Mouse (Mus musculus) embryonic facial prominence, embryonic 11.5 days (tissue): ENCODE measurements around the gene Fxyd2. TPM values are rescaled to one million over a fixed set of nuclear protein-coding genes. Genes with fewer than 3 reads are reported as not detected.
A peak's percentile ranks its signal among the peaks of the same experiment; 100 is the strongest.

ENCODE experiments used
- ATAC-seq: fragments of 200-750 bp; cut with Nextera tagmentation; replicated peaks from 2 replicates; pipeline ENCODE4 v1.8.0; 2017; ENCODE audit warnings: low read depth; ENCODE audit not compliant: insufficient number of reproducible peaks, low FRiP score, low TSS enrichment
- DNase-seq: peaks from one replicate; pipeline ENCODE4 v3.0.0-alpha.2; 2015; ENCODE audit warnings: low spot score
- H3K27ac ChIP-seq: fragments of 300-500 bp; sonication (generic); replicated peaks from 2 replicates; pipeline ENCODE4 v1.5.1; 2014; ENCODE audit warnings: mild to moderate bottlenecking, low read depth, low read length, control low read depth
- H3K27me3 ChIP-seq: fragments of 300-500 bp; sonication (generic); 2 replicates; pipeline ENCODE4 v1.6.1; 2014; ENCODE audit warnings: mild to moderate bottlenecking, low read length, moderate library complexity, mixed read lengths; ENCODE audit not compliant: control insufficient read depth, insufficient read depth
- H3K36me3 ChIP-seq: fragments of 300-500 bp; sonication (generic); replicated peaks from 2 replicates; pipeline ENCODE4 v1.6.1; 2014; ENCODE audit warnings: low read depth, mild to moderate bottlenecking, low read length, moderate library complexity, mixed read lengths; ENCODE audit not compliant: control insufficient read depth, insufficient read depth
- H3K4me1 ChIP-seq: fragments of 300-500 bp; sonication (generic); 2 replicates; pipeline ENCODE4 v1.6.1; 2014; ENCODE audit warnings: low read length, mixed read lengths; ENCODE audit not compliant: control insufficient read depth, insufficient read depth
- H3K4me2 ChIP-seq: fragments of 300-500 bp; sonication (generic); 2 replicates; pipeline ENCODE4 v1.6.1; 2014; ENCODE audit warnings: low read depth, mild to moderate bottlenecking, control low read depth, low read length, moderate library complexity
- H3K4me3 ChIP-seq: fragments of 300-500 bp; sonication (generic); 2 replicates; pipeline ENCODE4 v1.5.1; 2014; ENCODE audit warnings: low read depth, low read length, control low read depth
- H3K9ac ChIP-seq: fragments of 300-500 bp; sonication (generic); replicated peaks from 2 replicates; pipeline ENCODE4 v1.6.1; 2014; ENCODE audit warnings: mild to moderate bottlenecking, control low read depth, low read length
- H3K9me3 ChIP-seq: fragments of 300-500 bp; sonication (generic); replicated peaks from 2 replicates; pipeline ENCODE4 v1.6.1; 2016; ENCODE audit warnings: mild to moderate bottlenecking, low read length, inconsistent platforms, mixed read lengths; ENCODE audit not compliant: control insufficient read depth
- WGBS: fragments of 180-500 bp; shearing (Covaris S2); extraction: QIAGEN DNeasy Blood & Tissue Kit; methylation state at CpG from one replicate; pipeline ENCODE4 v1.1.7; 2014; 5-methylcytosine and 5-hydroxymethylcytosine counted together
- polyA plus RNA-seq: library from polyadenylated mRNA; unstranded; fragments of >200 nt; fragmentation: Nextera tagmentation; extraction: Ambion mirVana; gene quantifications from 2 replicates; pipeline ENCODE4 v1.2.1, GENCODE M21; 2014

The Fxyd2 gene
- polyA plus RNA-seq, 1 experiment from 2014 or later, result 1.9 TPM

- H3K27ac ChIP-seq, result no peak overlapping the region
- H3K36me3 ChIP-seq, result no peaks in the 10 kb centered on the region
Measured at GRCm38 (mm10) chr9:45380411-45381251, 18.8 kb upstream of the Fxyd2 start.

GRCm38 (mm10) chr9:45382336-45382735 is 17.1 kb upstream of the Fxyd2 start:
- no peak overlapping the region for H3K4me3 ChIP-seq
- no peak overlapping the region for H3K27ac ChIP-seq
- 73% methylated on average over 5 of the region's 5 CpGs for WGBS
- H3K9me3 ChIP-seq, result no peaks in the 10 kb centered on the region
- no peak overlapping the region for H3K9ac ChIP-seq
- H3K27me3 ChIP-seq, result no peaks in the 10 kb centered on the region
- H3K4me2 ChIP-seq, result no peak overlapping the region
- no peak for ATAC-seq
- H3K4me1 ChIP-seq, result no peaks in the 10 kb centered on the region
- no peak for DNase-seq
- H3K36me3 ChIP-seq, result no peaks in the 10 kb centered on the region

More at GRCm38 (mm10) chr9:45380411-45381251, 18.8 kb upstream of the Fxyd2 start:
- WGBS, result 65% methylated on average over 10 of the region's 10 CpGs
- no peak for DNase-seq
- no peak for ATAC-seq
- Histone ChIP-seq H3K9me3 (no peaks in the 10 kb centered on the region), H3K27me3 (no peaks in the 10 kb centered on the region), H3K4me1 (no peaks in the 10 kb centered on the region), H3K4me3 (no peak overlapping the region), H3K9ac (no peak overlapping the region), H3K4me2 (no peak overlapping the region)

GRCm38 (mm10) chr9:45382834-45383233 is 16.6 kb upstream of the Fxyd2 start:
- WGBS, result 73% methylated on average over 5 of the region's 5 CpGs
- ATAC-seq (no peak), DNase-seq (no peak)
- Histone ChIP-seq H3K9me3 (no peaks in the 10 kb centered on the region), H3K27me3 (no peaks in the 10 kb centered on the region), H3K36me3 (no peaks in the 10 kb centered on the region), H3K4me3 (no peak overlapping the region), H3K4me2 (no peak overlapping the region), H3K4me1 (no peaks in the 10 kb centered on the region), H3K27ac (no peak overlapping the region), H3K9ac (no peak overlapping the region)

GRCm38 (mm10) chr9:45383883-45384282 is 15.6 kb upstream of the Fxyd2 start:
- Histone ChIP-seq H3K27me3 (no peaks in the 10 kb centered on the region), H3K27ac (no peak overlapping the region), H3K4me1 (no peaks in the 10 kb centered on the region), H3K4me3 (no peak overlapping the region), H3K9ac (no peak overlapping the region), H3K9me3 (no peaks in the 10 kb centered on the region), H3K36me3 (no peaks in the 10 kb centered on the region), H3K4me2 (no peak overlapping the region)
- DNase-seq (no peak), ATAC-seq (no peak)
- WGBS, result 93% methylated on average over 6 of the region's 6 CpGs

- DNase-seq (no peak), ATAC-seq (no peak)
- no peak overlapping the region for H3K27ac ChIP-seq
- no peak overlapping the region for H3K4me3 ChIP-seq
- H3K9me3 ChIP-seq, result no peaks in the 10 kb centered on the region
- 85% methylated on average over 5 of the region's 5 CpGs for WGBS
- no peak overlapping the region for H3K9ac ChIP-seq
- H3K4me2 ChIP-seq, result no peak overlapping the region
- no peaks in the 10 kb centered on the region for H3K27me3 ChIP-seq
- H3K4me1 ChIP-seq, result no peaks in the 10 kb centered on the region
- H3K36me3 ChIP-seq, result no peaks in the 10 kb centered on the region
Measured at GRCm38 (mm10) chr9:45386698-45387097, 12.8 kb upstream of the Fxyd2 start.

- Histone ChIP-seq H3K4me2 (no peak overlapping the region), H3K36me3 (no peaks in the 10 kb centered on the region), H3K4me1 (no peaks in the 10 kb centered on the region), H3K4me3 (no peak overlapping the region), H3K27ac (no peak overlapping the region), H3K27me3 (no peaks in the 10 kb centered on the region), H3K9ac (no peak overlapping the region), H3K9me3 (no peaks in the 10 kb centered on the region)
- 0 out of 2 replicates have a peak, but pooled peaks have one; percentile 24 for ATAC-seq
- peak; percentile 87 for DNase-seq
- 49% methylated on average over 12 of the region's 12 CpGs for WGBS
Measured at GRCm38 (mm10) chr9:45388385-45388994, 11.0 kb upstream of the Fxyd2 start.

GRCm38 (mm10) chr9:45389596-45389995 is 9.9 kb upstream of the Fxyd2 start:
- ATAC-seq, result no peak
- no peak for DNase-seq
- WGBS, result 80% methylated on average over 8 of the region's 8 CpGs

GRCm38 (mm10) chr9:45391299-45391698 is 8.2 kb upstream of the Fxyd2 start:
- Histone ChIP-seq H3K27ac (no peak overlapping the region), H3K9ac (no peak overlapping the region), H3K9me3 (no peaks in the 10 kb centered on the region), H3K27me3 (no peaks in the 10 kb centered on the region), H3K36me3 (no peaks in the 10 kb centered on the region), H3K4me2 (no peak overlapping the region), H3K4me3 (no peak overlapping the region), H3K4me1 (no peaks in the 10 kb centered on the region)
- WGBS, result 68% methylated on average over 7 of the region's 7 CpGs
- no peak for ATAC-seq
- DNase-seq, result no peak

More at GRCm38 (mm10) chr9:45389596-45389995, 9.9 kb upstream of the Fxyd2 start:
- Histone ChIP-seq H3K4me1 (no peaks in the 10 kb centered on the region), H3K4me3 (no peak overlapping the region), H3K27ac (no peak overlapping the region), H3K27me3 (no peaks in the 10 kb centered on the region), H3K36me3 (no peaks in the 10 kb centered on the region), H3K4me2 (no peak overlapping the region), H3K9ac (no peak overlapping the region), H3K9me3 (no peaks in the 10 kb centered on the region)
